In genomic region chr14:32463211-32464040, GRCm38 (mm10) we compare ENCODE assay signal across 11 mouse cellular contexts. TPM values are rescaled to one million over a fixed set of nuclear protein-coding genes. Genes with fewer than 3 reads are reported as not detected.
A peak's percentile ranks its signal among the peaks of the same experiment; 100 is the strongest.
DNase-seq lines count a peak whose midpoint lies in the region; ATAC-seq and TF ChIP-seq lines count a peak whose summit lies in the region.
"Had no signal": no experiment of that assay in that cellular context is flagged by ENCODE, and none has a peak within 500 bp of the region (broad histone marks: within the 10 kb centered on the region; RNA-seq: fewer than 3 reads in every experiment).

No protein-coding gene starts in this region.

- TF ChIP-seq CTCF in thymus, adult 2 months (IDR thresholded peaks at IDR 0.05; ENCODE audit: borderline replicate concordance, control insufficient read depth, extremely low read depth, insufficient read depth, low read length, poor library complexity): no peak
- TF ChIP-seq CTCF in liver, postnatal 0 days (IDR thresholded peaks at IDR 0.05; ENCODE audit: low read depth): no peak

- no peak for TF ChIP-seq EP300 in liver, postnatal 0 days (IDR thresholded peaks at IDR 0.05; ENCODE audit: low read depth)

- no peak for TF ChIP-seq POLR2A in thymus, adult 2 months (IDR thresholded peaks at IDR 0.05; ENCODE audit: control insufficient read depth, extremely low read depth, insufficient read depth, low read length, poor library complexity)

- H3K4me3 ChIP-seq in megakaryocyte, embryonic 14.5 days (replicated peaks): peak overlapping the region; percentile 34
- peak overlapping the region; percentile 40 for H3K4me3 ChIP-seq in embryonic facial prominence, embryonic 14.5 days (ENCODE audit: low read depth, low read length)
- H3K4me3 ChIP-seq in limb, embryonic 10.5 days: peak overlapping the region; percentile 49; the same call in 1 of the 2 replicates
- peak overlapping the region; percentile 40 for H3K4me3 ChIP-seq in neural tube, embryonic 15.5 days (replicated peaks)
- H3K4me3 ChIP-seq in thymus, adult 2 months (ENCODE audit: control insufficient read depth, insufficient read depth, low read length): no peak overlapping the region
- H3K4me3 ChIP-seq in liver, postnatal 0 days (ENCODE audit: low read depth, low read length): no peak overlapping the region

- 3% methylated on average over 55 of the region's 74 CpGs for WGBS in embryonic facial prominence, embryonic 14.5 days
- WGBS in limb, embryonic 10.5 days: 4% methylated on average over 74 of the region's 74 CpGs
- 2% methylated on average over 74 of the region's 74 CpGs for WGBS in neural tube, embryonic 15.5 days
- 13% methylated on average over 74 of the region's 74 CpGs for whole genome bisulfite sequencing in thymus, adult 2 months
- 5% methylated on average over 74 of the region's 74 CpGs for WGBS in liver, postnatal 0 days (ENCODE audit: insufficient replicate concordance)

- H3K9me3 ChIP-seq in megakaryocyte, embryonic 14.5 days: peaks cover 12% of the 10 kb centered on the region; the same call in 1 of the 2 replicates
- H3K9me3 ChIP-seq in embryonic facial prominence, embryonic 14.5 days (ENCODE audit: control insufficient read depth, low read length): no peaks in the 10 kb centered on the region
- H3K9me3 ChIP-seq in limb, embryonic 10.5 days (replicated peaks): no peaks in the 10 kb centered on the region
- no peaks in the 10 kb centered on the region for H3K9me3 ChIP-seq in neural tube, embryonic 15.5 days (replicated peaks)
- H3K9me3 ChIP-seq in liver, postnatal 0 days (ENCODE audit: low read length): no peaks in the 10 kb centered on the region

- peaks cover 98% of the 10 kb centered on the region for H3K27me3 ChIP-seq in megakaryocyte, embryonic 14.5 days (replicated peaks)
- H3K27me3 ChIP-seq in embryonic facial prominence, embryonic 14.5 days (replicated peaks; ENCODE audit: control insufficient read depth, insufficient read depth, low read length): peaks cover 96% of the 10 kb centered on the region
- peaks cover 98% of the 10 kb centered on the region for H3K27me3 ChIP-seq in limb, embryonic 10.5 days (ENCODE audit: low read depth, poor library complexity, severe bottlenecking)
- H3K27me3 ChIP-seq in neural tube, embryonic 15.5 days (replicated peaks): peaks cover 91% of the 10 kb centered on the region
- peaks cover 6% of the 10 kb centered on the region for H3K27me3 ChIP-seq in thymus, adult 2 months (ENCODE audit: control insufficient read depth, insufficient read depth, low read length)
- peaks cover 79% of the 10 kb centered on the region for H3K27me3 ChIP-seq in liver, postnatal 0 days (ENCODE audit: insufficient read depth, low read length)

- 0 out of 2 replicates have a peak overlapping the region, but pooled peaks have one; percentile 67 for H3K4me2 ChIP-seq in embryonic facial prominence, embryonic 14.5 days (ENCODE audit: low read depth, low read length)
- H3K4me2 ChIP-seq in neural tube, embryonic 15.5 days: peak overlapping the region; percentile 70
- no peak overlapping the region for H3K4me2 ChIP-seq in liver, postnatal 0 days (ENCODE audit: low read depth, low read length)

- no peak overlapping the region for H3K27ac ChIP-seq in embryonic facial prominence, embryonic 14.5 days (replicated peaks; ENCODE audit: low read depth, low read length)
- H3K27ac ChIP-seq in limb, embryonic 10.5 days: no peak overlapping the region
- 0 out of 2 replicates have a peak overlapping the region, but pooled peaks have one; percentile 37 for H3K27ac ChIP-seq in neural tube, embryonic 15.5 days (replicated peaks)
- no peak overlapping the region for H3K27ac ChIP-seq in thymus, adult 2 months (ENCODE audit: control insufficient read depth, insufficient read depth, low read length)
- H3K27ac ChIP-seq in liver, postnatal 0 days (ENCODE audit: low read depth): no peak overlapping the region
- H3K27ac ChIP-seq: liver, embryonic 14.5 days had no signal

- ATAC-seq in megakaryocyte, adult 5-6 weeks (ENCODE audit: poor library complexity, severe bottlenecking): no peak
- ATAC-seq in embryonic facial prominence, embryonic 14.5 days (ENCODE audit: low read depth): no peak
- no peak for ATAC-seq in neural tube, embryonic 15.5 days (ENCODE audit: low FRiP score)
- ATAC-seq in liver, postnatal 0 days: no peak
- ATAC-seq: inflammation-experienced regulatory T-cells, adult 6 months had no signal

- no peak for DNase-seq in embryonic facial prominence, embryonic 14.5 days (ENCODE audit: low spot score)
- peak; percentile 43 for DNase-seq in limb, embryonic 10.5 days (ENCODE audit: low spot score)
- DNase-seq in thymus, adult 2 months: no peak
- no peak for DNase-seq in liver, postnatal 0 days
- DNase-seq in right cerebral cortex, adult 2 months (ENCODE audit: low spot score in 2 of 2): no peak

- no peak overlapping the region for H3K9ac ChIP-seq in embryonic facial prominence, embryonic 14.5 days (ENCODE audit: low read depth, low read length)
- H3K9ac ChIP-seq in neural tube, embryonic 15.5 days (replicated peaks): no peak overlapping the region
- H3K9ac ChIP-seq in liver, postnatal 0 days (replicated peaks): no peak overlapping the region
- H3K9ac ChIP-seq: liver, embryonic 14.5 days had no signal

- H3K36me3 ChIP-seq in megakaryocyte, embryonic 14.5 days (replicated peaks; ENCODE audit: low read length): no peaks in the 10 kb centered on the region
- H3K36me3 ChIP-seq in embryonic facial prominence, embryonic 14.5 days (ENCODE audit: control insufficient read depth, insufficient read depth, low read length): no peaks in the 10 kb centered on the region
- no peaks in the 10 kb centered on the region for H3K36me3 ChIP-seq in limb, embryonic 10.5 days
- H3K36me3 ChIP-seq in neural tube, embryonic 15.5 days: no peaks in the 10 kb centered on the region
- no peaks in the 10 kb centered on the region for H3K36me3 ChIP-seq in thymus, adult 2 months (ENCODE audit: control insufficient read depth, insufficient read depth, low read length)
- no peaks in the 10 kb centered on the region for H3K36me3 ChIP-seq in liver, postnatal 0 days (replicated peaks; ENCODE audit: insufficient read depth, low read length)

- peaks cover 21% of the 10 kb centered on the region for H3K4me1 ChIP-seq in megakaryocyte, embryonic 14.5 days
- peaks cover 5% of the 10 kb centered on the region; the same call in 1 of the 2 replicates for H3K4me1 ChIP-seq in embryonic facial prominence, embryonic 14.5 days (ENCODE audit: control insufficient read depth, insufficient read depth, low read length)
- H3K4me1 ChIP-seq in limb, embryonic 10.5 days: peaks cover 29% of the 10 kb centered on the region
- peaks cover 37% of the 10 kb centered on the region for H3K4me1 ChIP-seq in neural tube, embryonic 15.5 days
- no peaks in the 10 kb centered on the region for H3K4me1 ChIP-seq in thymus, adult 2 months (replicated peaks; ENCODE audit: control insufficient read depth, insufficient read depth, low read length)
- H3K4me1 ChIP-seq in liver, postnatal 0 days (ENCODE audit: insufficient read depth): no peaks in the 10 kb centered on the region

RNA-seq across cellular contexts. Expression of gene Slc18a3, which starts 1.2 kb away (rescaled TPM):
- polyA plus RNA-seq in megakaryocyte, embryonic 14.5 days (2012; ENCODE audit: insufficient read depth, low replicate concordance): not detected in 2 replicates
- total RNA-seq in megakaryocyte, adult 5-6 weeks (2015): not detected in 2 replicates
- total RNA-seq in megakaryocyte, adult 5-6 weeks (2017): not detected in 2 replicates
- 0.67 and 0.84 TPM in 2 replicates for polyA plus RNA-seq in embryonic facial prominence, embryonic 14.5 days (2014; fragmentation: Nextera tagmentation; extraction: Ambion mirVana)
- not detected in 2 replicates for polyA plus RNA-seq in limb, embryonic 10.5 days (2016; fragmentation: Nextera tagmentation; extraction: Ambion mirVana)
- polyA plus RNA-seq in neural tube, embryonic 15.5 days (2015; fragmentation: Nextera tagmentation; extraction: Ambion mirVana): 36.4 and 42.7 TPM in 2 replicates
- polyA plus RNA-seq in thymus, adult 2 months (2012; rRNA removed): 0.13 and 0.16 TPM in 2 replicates
- polyA plus RNA-seq in liver, postnatal 0 days (2015; fragmentation: Nextera tagmentation; extraction: Ambion mirVana): not detected in 2 replicates
- total RNA-seq: MEL had no signal
- polyA plus RNA-seq: inflammation-experienced regulatory T-cells, adult 6 months; liver, embryonic 14.5 days had no signal

RNA-seq across cellular contexts. Expression of gene Chat, which starts 2.4 kb away (rescaled TPM):
- polyA plus RNA-seq in megakaryocyte, embryonic 14.5 days (2012; ENCODE audit: insufficient read depth, low replicate concordance): not detected in 2 replicates
- total RNA-seq in megakaryocyte, adult 5-6 weeks (2015): not detected in 2 replicates
- not detected in 2 replicates for total RNA-seq in megakaryocyte, adult 5-6 weeks (2017)
- not detected in 2 replicates for polyA plus RNA-seq in embryonic facial prominence, embryonic 14.5 days (2014; fragmentation: Nextera tagmentation; extraction: Ambion mirVana)
- not detected in 2 replicates for polyA plus RNA-seq in limb, embryonic 10.5 days (2016; fragmentation: Nextera tagmentation; extraction: Ambion mirVana)
- 4.8 and 5.7 TPM in 2 replicates for polyA plus RNA-seq in neural tube, embryonic 15.5 days (2015; fragmentation: Nextera tagmentation; extraction: Ambion mirVana)
- 0.37 and 0.67 TPM in 2 replicates for polyA plus RNA-seq in thymus, adult 2 months (2012; rRNA removed)
- polyA plus RNA-seq in liver, postnatal 0 days (2015; fragmentation: Nextera tagmentation; extraction: Ambion mirVana): not detected in 2 replicates
- total RNA-seq: MEL had no signal
- polyA plus RNA-seq: inflammation-experienced regulatory T-cells, adult 6 months; liver, embryonic 14.5 days had no signal

RNA-seq across cellular contexts. Expression of gene Ercc6, which starts 49.9 kb away (rescaled TPM):
- polyA plus RNA-seq in megakaryocyte, embryonic 14.5 days (2012; ENCODE audit: insufficient read depth, low replicate concordance): 1.0 and 1.5 TPM in 2 replicates
- 5.9 and 7.2 TPM in 2 replicates for total RNA-seq in megakaryocyte, adult 5-6 weeks (2015)
- total RNA-seq in megakaryocyte, adult 5-6 weeks (2017): 8.7 and 13.5 TPM in 2 replicates
- 13.4 and 16.1 TPM in 2 replicates for polyA plus RNA-seq in embryonic facial prominence, embryonic 14.5 days (2014; fragmentation: Nextera tagmentation; extraction: Ambion mirVana)
- 22.5 and 31.4 TPM in 2 replicates for polyA plus RNA-seq in limb, embryonic 10.5 days (2016; fragmentation: Nextera tagmentation; extraction: Ambion mirVana)
- 20.4 and 20.8 TPM in 2 replicates for polyA plus RNA-seq in neural tube, embryonic 15.5 days (2015; fragmentation: Nextera tagmentation; extraction: Ambion mirVana)
- 9.4 and 12.1 TPM in 2 replicates for polyA plus RNA-seq in thymus, adult 2 months (2012; rRNA removed)
- polyA plus RNA-seq in liver, postnatal 0 days (2015; fragmentation: Nextera tagmentation; extraction: Ambion mirVana): 5.3 and 5.4 TPM in 2 replicates

Comparison
In these comparisons a context has a peak if more than half of its experiments do, and no peak if none do; other contexts are left out.
1. H3K4me3 ChIP-seq: peak in megakaryocyte, embryonic 14.5 days (single experiment), embryonic facial prominence, embryonic 14.5 days (single experiment), limb, embryonic 10.5 days (single experiment) and neural tube, embryonic 15.5 days (single experiment); none in thymus, adult 2 months (single experiment) and liver, postnatal 0 days (single experiment).
2. RNA of gene Slc18a3, which starts 1.2 kb away (polyA plus RNA-seq): 36.4 to 42.7 TPM in neural tube, embryonic 15.5 days; 0.67 to 0.84 TPM in embryonic facial prominence, embryonic 14.5 days, 0.13 to 0.16 TPM in thymus, adult 2 months, not detected in megakaryocyte, embryonic 14.5 days, not detected in limb, embryonic 10.5 days and not detected in liver, postnatal 0 days; every median in the first group is over 10 times any median in the second.